Mouse (Mus musculus): ENCODE data around the gene Txndc8.

- TF ChIP-seq TCF12 (IDR thresholded peaks at IDR 0.05; ENCODE audit: insufficient read depth, poor library complexity, severe bottlenecking) (no peak), CEBPB (IDR thresholded peaks at IDR 0.05; ENCODE audit: insufficient read depth, poor library complexity, severe bottlenecking) (no peak), POLR2AphosphoS2 (IDR thresholded peaks at IDR 0.05; ENCODE audit: insufficient read length, low read depth) (no peak), POLR2A (IDR thresholded peaks at IDR 0.05; ENCODE audit: insufficient read length, low read depth) (no peak), MAX (IDR thresholded peaks at IDR 0.05; ENCODE audit: low read depth) (no peak), E2F4 (IDR thresholded peaks at IDR 0.05; ENCODE audit: insufficient read depth) (no peak), USF1 (IDR thresholded peaks at IDR 0.05; ENCODE audit: low read depth) (no peak), MYOG (IDR thresholded peaks at IDR 0.05; ENCODE audit: control insufficient read depth in 1 of 3, insufficient read depth in 1 of 3, insufficient read length in 2 of 3, low read depth in 2 of 3) (no peak), MYOD1 (IDR thresholded peaks at IDR 0.05; ENCODE audit: control insufficient read depth in 1 of 3, insufficient read length in 2 of 3, low read depth in 2 of 3) (no peak), REST (IDR thresholded peaks at IDR 0.05; ENCODE audit: insufficient read depth, insufficient read length) (no peak), TCF3 (IDR thresholded peaks at IDR 0.05; ENCODE audit: insufficient read length, low read depth) (no peak)
Measured at GRCm38 (mm10) chr4:57973592-57974268, 35.2 kb downstream of the Txndc8 start.

Data from myocyte (in vitro differentiated cells).